Mouse (Mus musculus): ENCODE measurements around the gene Slc2a5.

- TF ChIP-seq GATA1 (IDR thresholded peaks at IDR 0.05; ENCODE audit: low read length): no peak
- TF ChIP-seq TAL1 (IDR thresholded peaks at IDR 0.05; ENCODE audit: low read length): no peak
These were observed 4.5 kb upstream of the Slc2a5 start for GRCm38 (mm10) chr4:150114505-150115061.
